Mouse (Mus musculus) embryonic fibroblast, embryonic 13.5 days (primary cell): Measurements from ENCODE around the gene Dnaic1.

Experiments
- CTCF ChIP-seq: IDR thresholded peaks from 2 replicates; pipeline ENCODE4 v1.5.1; 2011; ENCODE audit warnings: mild to moderate bottlenecking, control low read depth, low read length, moderate library complexity, borderline replicate concordance; ENCODE audit not compliant: insufficient read depth
- POLR2A ChIP-seq: IDR thresholded peaks from 2 replicates; pipeline ENCODE4 v1.6.1; 2011; ENCODE audit warnings: low read depth, mild to moderate bottlenecking, control low read depth, low read length, moderate library complexity

- TF ChIP-seq CTCF (no peak), POLR2A (no peak)
Measured at GRCm38 (mm10) chr4:41563297-41563696, 6.3 kb upstream of the Dnaic1 start.
